Mouse (Mus musculus) lung, postnatal 0 days (tissue): ENCODE data around the gene Foxd1. TPM values are rescaled to one million over a fixed set of nuclear protein-coding genes. Genes with fewer than 3 reads are reported as not detected.
A peak's percentile ranks its signal among the peaks of the same experiment; 100 is the strongest.

ENCODE experiments used
- ATAC-seq: fragments of 200-750 bp; cut with Nextera tagmentation; 2 replicates; pipeline ENCODE4 v1.8.0; 2017; ENCODE audit warnings: moderate library complexity
- DNase-seq: peaks from one replicate; pipeline ENCODE4 v3.0.0-alpha.2; 2016; ENCODE audit warnings: low spot score
- H3K27ac ChIP-seq: fragments of 300-500 bp; sonication (generic); 2 replicates; pipeline ENCODE4 v1.5.1; 2014; ENCODE audit warnings: antibody characterized with exemption, mild to moderate bottlenecking, low read length, mixed read lengths
- H3K27me3 ChIP-seq: fragments of 300-500 bp; sonication (generic); replicated peaks from 2 replicates; pipeline ENCODE4 v1.6.1; 2014; ENCODE audit warnings: low read length, mixed read lengths; ENCODE audit not compliant: insufficient read depth
- H3K36me3 ChIP-seq: fragments of 300-500 bp; sonication (generic); 2 replicates; pipeline ENCODE4 v1.6.1; 2014; ENCODE audit warnings: low read length, mixed read lengths; ENCODE audit not compliant: insufficient read depth
- H3K4me1 ChIP-seq: fragments of 300-500 bp; sonication (generic); 2 replicates; pipeline ENCODE4 v1.6.1; 2014; ENCODE audit warnings: antibody characterized with exemption, low read depth, low read length, mixed read lengths; ENCODE audit not compliant: insufficient read depth
- H3K4me2 ChIP-seq: fragments of 300-500 bp; sonication (generic); replicated peaks from 2 replicates; pipeline ENCODE4 v1.6.1; 2014; ENCODE audit warnings: low read depth, mild to moderate bottlenecking, low read length, moderate library complexity, mixed read lengths
- H3K4me3 ChIP-seq: fragments of 300-500 bp; sonication (generic); 2 replicates; pipeline ENCODE4 v1.5.1; 2014; ENCODE audit warnings: low read depth, low read length
- H3K9ac ChIP-seq: fragments of 300-500 bp; sonication (generic); replicated peaks from 2 replicates; pipeline ENCODE4 v1.6.1; 2014; ENCODE audit warnings: low read depth, mild to moderate bottlenecking
- H3K9me3 ChIP-seq: fragments of 300-500 bp; sonication (generic); 2 replicates; pipeline ENCODE4 v1.6.1; 2016; ENCODE audit warnings: low read length, mixed read lengths
- CTCF ChIP-seq: IDR thresholded peaks from 2 replicates; pipeline ENCODE4 v1.5.1; 2016; ENCODE audit warnings: antibody characterized with exemption, mild to moderate bottlenecking
- EP300 ChIP-seq: IDR thresholded peaks from 2 replicates; pipeline ENCODE4 v1.6.1; 2016; ENCODE audit warnings: antibody characterized with exemption, mild to moderate bottlenecking, control low read depth
- WGBS: fragments of 180-500 bp; shearing (Covaris S2); extraction: QIAGEN DNeasy Blood & Tissue Kit; methylation state at CpG from one replicate; pipeline ENCODE4 v1.1.7; 2014; 5-methylcytosine and 5-hydroxymethylcytosine counted together
- polyA plus RNA-seq: library from polyadenylated mRNA; unstranded; fragments of >200 nt; fragmentation: Nextera tagmentation; extraction: Ambion mirVana; gene quantifications from 2 replicates; pipeline ENCODE4 v1.2.1, GENCODE M21; 2015

Gene Foxd1
- polyA plus RNA-seq, 1 experiment from 2014 or later = 0.05 TPM

DNA sequence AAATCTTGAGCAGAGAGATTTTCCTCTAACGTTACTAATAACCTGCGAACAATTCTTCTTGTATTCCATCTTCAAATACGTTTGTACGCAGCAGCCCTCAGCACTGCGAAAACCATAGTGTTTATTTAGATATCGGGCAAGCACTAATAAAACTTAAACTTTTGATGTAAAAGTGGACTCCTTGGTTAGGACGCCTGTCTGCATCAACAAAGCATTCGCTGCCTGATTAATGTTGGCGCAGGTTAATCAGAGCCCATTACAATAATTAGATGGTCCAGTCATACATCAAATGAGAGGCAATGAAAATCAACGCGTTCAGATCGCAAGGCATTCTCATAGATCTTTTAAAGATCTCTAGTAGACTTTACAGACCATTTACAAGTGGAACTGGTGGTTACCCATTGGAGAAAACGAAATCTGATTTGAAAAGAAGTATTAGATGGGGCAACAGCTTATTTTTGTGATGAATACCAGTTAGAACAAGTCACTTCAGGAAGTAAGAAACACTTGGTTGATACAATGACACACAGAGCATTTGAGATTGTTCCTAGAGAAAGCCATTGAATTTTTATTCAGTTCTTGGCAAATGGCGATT, 1.6 kb upstream of the Foxd1 start:
- no peak overlapping the region for H3K4me2 ChIP-seq
- H3K9me3 ChIP-seq = no peaks in the 10 kb centered on the region
- H3K27me3 ChIP-seq = peaks cover 67% of the 10 kb centered on the region
- H3K4me1 ChIP-seq = peaks cover 8% of the 10 kb centered on the region
- 12% methylated on average over 14 of the region's 14 CpGs for WGBS
- no peak overlapping the region for H3K27ac ChIP-seq
- H3K36me3 ChIP-seq = no peaks in the 10 kb centered on the region
- TF ChIP-seq EP300 (no peak), CTCF (no peak)
- no peak overlapping the region for H3K9ac ChIP-seq
- ATAC-seq (no peak), DNase-seq (no peak)
- H3K4me3 ChIP-seq = no peak overlapping the region

DNA sequence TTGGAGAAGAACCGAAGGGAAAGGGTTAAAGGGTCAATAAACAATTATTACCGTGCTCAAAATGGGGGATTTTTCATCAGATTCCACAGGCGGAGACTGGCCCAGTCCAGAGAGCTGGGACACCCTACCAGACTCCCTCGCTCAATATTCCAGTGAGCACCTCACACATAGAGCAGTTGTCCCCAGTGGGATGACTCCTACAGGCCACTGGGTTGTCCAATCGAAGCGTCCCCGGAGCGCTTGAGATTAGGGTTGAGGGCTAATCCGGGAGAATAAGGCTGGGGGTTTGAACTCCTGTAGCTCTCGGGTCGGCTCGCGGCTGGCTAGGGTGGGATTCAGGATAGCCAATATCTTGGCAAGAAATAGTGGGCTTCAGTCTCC, 343 bp upstream of the Foxd1 start:
- Histone ChIP-seq H3K4me3 (peak overlapping the region; percentile 46), H3K4me2 (peak overlapping the region; percentile 77), H3K4me1 (peaks cover 8% of the 10 kb centered on the region), H3K9me3 (no peaks in the 10 kb centered on the region), H3K36me3 (no peaks in the 10 kb centered on the region), H3K9ac (no peak overlapping the region), H3K27ac (no peak overlapping the region), H3K27me3 (peaks cover 79% of the 10 kb centered on the region)
- 3% methylated on average over 13 of the region's 13 CpGs for WGBS
- no peak for DNase-seq
- ATAC-seq = no peak
- TF ChIP-seq EP300 (no peak), CTCF (no peak)

DNA sequence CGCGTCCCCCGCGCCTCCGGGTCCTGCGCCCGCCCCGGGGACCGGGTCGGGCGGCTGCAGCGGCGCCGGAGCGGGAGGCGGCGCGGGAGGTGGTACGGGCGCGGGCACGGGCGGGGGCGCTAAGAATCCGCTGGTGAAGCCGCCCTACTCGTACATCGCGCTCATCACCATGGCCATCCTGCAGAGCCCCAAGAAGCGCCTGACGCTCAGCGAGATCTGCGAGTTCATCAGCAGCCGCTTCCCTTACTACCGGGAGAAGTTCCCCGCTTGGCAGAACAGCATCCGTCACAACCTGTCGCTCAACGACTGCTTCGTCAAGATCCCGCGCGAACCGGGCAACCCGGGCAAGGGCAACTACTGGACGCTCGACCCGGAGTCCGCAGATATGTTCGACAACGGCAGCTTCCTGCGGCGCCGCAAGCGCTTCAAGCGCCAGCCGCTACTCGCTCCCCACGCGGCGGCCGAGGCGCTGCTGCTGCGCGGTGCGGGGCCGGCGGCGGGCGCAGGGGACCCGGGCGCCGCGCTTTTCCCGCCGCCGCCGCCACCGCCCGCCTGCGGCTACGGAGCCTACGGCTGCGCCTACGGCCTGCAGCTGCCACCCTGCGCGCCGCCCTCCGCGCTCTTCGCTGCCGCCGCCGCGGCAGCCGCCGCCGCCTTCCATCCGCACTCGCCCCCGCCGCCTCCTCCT, 973 bp downstream of the Foxd1 start:
- Histone ChIP-seq H3K4me3 (peak overlapping the region; percentile 46), H3K36me3 (no peaks in the 10 kb centered on the region), H3K9ac (no peak overlapping the region), H3K9me3 (no peaks in the 10 kb centered on the region), H3K27ac (no peak overlapping the region), H3K27me3 (peaks cover 88% of the 10 kb centered on the region), H3K4me2 (peak overlapping the region; percentile 77), H3K4me1 (peaks cover 8% of the 10 kb centered on the region)
- TF ChIP-seq EP300 = no peak
- TF ChIP-seq CTCF = no peak
- ATAC-seq (peak; percentile 16), DNase-seq (no peak)
- under 1% methylated on average over 23 of the region's 102 CpGs for WGBS

DNA sequence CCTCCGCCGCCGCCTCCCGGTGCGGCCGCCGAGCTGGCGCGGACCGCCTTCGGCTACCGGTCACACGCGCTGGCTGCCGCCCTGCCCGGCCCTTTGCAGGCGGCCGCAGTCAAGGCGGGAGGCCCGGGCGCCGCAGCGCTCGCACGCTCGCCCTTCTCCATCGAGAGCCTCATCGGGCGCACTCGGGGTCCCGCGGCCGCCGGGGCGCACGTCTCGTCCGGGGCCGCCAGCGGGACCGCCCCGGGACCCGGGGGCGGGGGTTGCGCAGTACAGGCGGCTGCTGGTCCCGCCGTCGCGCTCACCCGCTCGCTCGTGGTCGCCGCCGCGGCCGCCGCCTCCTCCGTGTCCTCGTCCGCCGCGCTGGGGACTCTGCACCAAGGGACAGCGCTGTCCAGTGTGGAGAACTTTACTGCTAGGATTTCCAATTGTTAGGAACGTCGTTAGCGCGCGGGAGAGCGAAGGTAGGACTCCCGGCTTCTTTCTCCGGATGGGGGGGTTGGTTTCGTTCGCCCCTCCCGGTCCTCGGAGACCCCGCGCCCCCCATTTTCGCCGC, 1.6 kb downstream of the Foxd1 start:
- DNase-seq (no peak), ATAC-seq (0 out of 2 replicates have a peak, but pooled peaks have one; percentile 18)
- Histone ChIP-seq H3K27me3 (peaks cover 93% of the 10 kb centered on the region), H3K9me3 (no peaks in the 10 kb centered on the region), H3K27ac (no peak overlapping the region), H3K36me3 (no peaks in the 10 kb centered on the region), H3K9ac (no peak overlapping the region), H3K4me2 (peak overlapping the region; percentile 77), H3K4me3 (peak overlapping the region; percentile 46), H3K4me1 (peaks cover 8% of the 10 kb centered on the region)
- TF ChIP-seq EP300 (no peak), CTCF (no peak)
- 3% methylated on average over 24 of the region's 81 CpGs for WGBS

DNA sequence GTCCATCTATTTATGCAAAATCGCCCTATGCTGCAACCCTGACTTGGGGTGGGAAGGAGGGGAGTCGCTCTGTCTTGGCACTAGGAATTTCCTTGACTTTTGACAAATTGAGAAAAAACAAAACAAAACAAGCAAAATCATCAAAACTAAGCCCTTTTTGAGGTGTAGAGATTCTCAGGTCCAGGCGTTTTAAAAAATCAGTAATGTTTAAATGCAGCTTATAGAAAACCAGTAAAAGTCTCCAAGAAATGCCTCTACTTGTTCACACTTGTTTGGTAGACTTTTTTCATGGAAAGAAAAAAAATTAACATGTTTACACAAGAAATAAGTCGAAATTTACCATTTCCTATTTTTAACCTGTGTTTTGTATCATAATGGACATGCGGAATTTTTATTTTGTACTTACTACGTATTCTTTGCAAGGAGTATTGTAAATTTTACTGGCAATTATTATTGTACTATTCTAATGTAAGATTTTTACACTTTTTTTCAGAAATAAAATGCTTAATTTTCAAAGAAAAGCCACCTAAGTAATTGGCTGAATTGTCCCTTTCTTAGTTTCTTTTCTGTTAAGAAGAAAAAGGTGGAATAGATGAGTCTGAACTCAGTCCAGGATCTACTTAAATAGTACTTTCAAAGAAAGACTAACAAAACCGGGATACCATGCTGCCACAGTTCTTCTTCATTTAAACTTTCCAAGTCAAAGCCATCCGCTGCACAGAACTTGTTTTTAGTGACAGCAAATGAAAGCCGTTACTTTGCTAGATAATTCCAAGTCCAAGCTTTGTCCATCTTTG, 2.3 kb downstream of the Foxd1 start:
- no peak overlapping the region for H3K4me3 ChIP-seq
- ATAC-seq = no peak
- no peaks in the 10 kb centered on the region for H3K9me3 ChIP-seq
- H3K36me3 ChIP-seq = no peaks in the 10 kb centered on the region
- no peak overlapping the region for H3K27ac ChIP-seq
- peaks cover 8% of the 10 kb centered on the region for H3K4me1 ChIP-seq
- H3K9ac ChIP-seq = no peak overlapping the region
- peak overlapping the region; percentile 77; the same call in 1 of the 2 replicates for H3K4me2 ChIP-seq
- 13% methylated on average over 9 of the region's 9 CpGs for WGBS
- no peak for TF ChIP-seq CTCF
- no peak for TF ChIP-seq EP300
- peaks cover 93% of the 10 kb centered on the region for H3K27me3 ChIP-seq
- DNase-seq = no peak

DNA sequence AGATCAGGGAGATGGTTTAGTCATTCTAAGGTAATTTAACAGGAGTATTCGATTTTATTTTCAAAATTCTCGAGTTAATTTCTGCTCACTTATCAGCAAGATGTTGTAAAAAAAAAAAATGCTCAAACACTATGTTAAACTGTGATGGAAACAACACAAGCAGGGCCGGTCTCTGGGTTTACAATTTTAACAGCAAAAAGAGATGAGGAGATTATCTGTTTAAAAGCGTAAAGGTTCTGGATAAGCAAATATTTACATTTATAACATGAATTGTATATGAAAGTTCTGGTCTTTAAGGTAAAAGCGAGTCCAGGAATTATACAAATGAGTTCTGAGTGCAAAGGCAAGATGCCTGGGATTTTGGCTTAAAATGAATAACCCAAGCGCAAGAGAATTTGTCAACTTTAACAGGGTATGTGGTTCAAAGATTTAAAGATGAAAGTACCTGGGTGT, 3.0 kb downstream of the Foxd1 start:
- no peak overlapping the region for H3K9ac ChIP-seq
- H3K9me3 ChIP-seq = no peaks in the 10 kb centered on the region
- H3K4me3 ChIP-seq = no peak overlapping the region
- DNase-seq = no peak
- no peak for TF ChIP-seq CTCF
- TF ChIP-seq EP300 = no peak
- no peak overlapping the region for H3K4me2 ChIP-seq
- no peak overlapping the region for H3K27ac ChIP-seq
- H3K4me1 ChIP-seq = peaks cover 8% of the 10 kb centered on the region
- H3K36me3 ChIP-seq = no peaks in the 10 kb centered on the region
- peaks cover 90% of the 10 kb centered on the region for H3K27me3 ChIP-seq
- ATAC-seq = no peak
- 16% methylated on average over 6 of the region's 6 CpGs for WGBS
